10 mouse cellular contexts compared by ENCODE assay signal in genomic region chr10:98417807-98418743, GRCm38 (mm10).
A peak's percentile ranks its signal among the peaks of the same experiment; 100 is the strongest.
DNase-seq lines count a peak whose midpoint lies in the region; ATAC-seq and TF ChIP-seq lines count a peak whose summit lies in the region.
"Had no signal": no experiment of that assay in that cellular context is flagged by ENCODE, and none has a peak within 500 bp of the region (broad histone marks: within the 10 kb centered on the region; RNA-seq: fewer than 3 reads in every experiment).

No protein-coding gene starts in this region.

- peak; percentile 26 for DNase-seq in embryo, embryonic 10 days (ENCODE audit: low spot score)
- no peak for DNase-seq in embryo, embryonic 9.5 days (ENCODE audit: extremely low spot score)
- DNase-seq in brain, embryonic 14.5 days (ENCODE audit: low read depth): peak; percentile 76
- peak; percentile 58 for DNase-seq in forebrain, embryonic 14.5 days (ENCODE audit: low spot score)
- DNase-seq in lung, adult 2 months: no peak
- no peak for DNase-seq in c-Kit-positive CD71-positive TER-119-positive erythroid progenitor cells, embryonic 14.5 days (ENCODE audit: low spot score)
- DNase-seq: adrenal gland, postnatal 10 days had no signal

- H3K4me1 ChIP-seq in forebrain, embryonic 14.5 days (ENCODE audit: control insufficient read depth, insufficient read depth, low read length): no peaks in the 10 kb centered on the region
- H3K4me1 ChIP-seq in midbrain, embryonic 16.5 days (ENCODE audit: control insufficient read depth, insufficient read depth, low read length): peaks cover 5% of the 10 kb centered on the region; the same call in 1 of the 2 replicates
- no peaks in the 10 kb centered on the region for H3K4me1 ChIP-seq in lung, adult 2 months (ENCODE audit: control insufficient read depth, insufficient read depth, low read length)
- H3K4me1 ChIP-seq: kidney, embryonic 15.5 days had no signal

- no peaks in the 10 kb centered on the region for H3K36me3 ChIP-seq in forebrain, embryonic 14.5 days (ENCODE audit: control insufficient read depth, insufficient read depth, low read length)
- no peaks in the 10 kb centered on the region for H3K36me3 ChIP-seq in midbrain, embryonic 16.5 days (ENCODE audit: control insufficient read depth, insufficient read depth, low read length)
- H3K36me3 ChIP-seq: kidney, embryonic 15.5 days had no signal

- TF ChIP-seq CTCF in brain, embryonic 14.5 days (IDR thresholded peaks at IDR 0.05; ENCODE audit: borderline replicate concordance, extremely low read depth, insufficient read depth, insufficient read length): no peak
- TF ChIP-seq CTCF in lung, adult 2 months (IDR thresholded peaks at IDR 0.05; ENCODE audit: insufficient read depth, low read length): no peak

- no peaks in the 10 kb centered on the region for H3K27me3 ChIP-seq in forebrain, embryonic 14.5 days (replicated peaks; ENCODE audit: control insufficient read depth, insufficient read depth, low read length)
- no peaks in the 10 kb centered on the region for H3K27me3 ChIP-seq in midbrain, embryonic 16.5 days (ENCODE audit: control insufficient read depth, insufficient read depth, low read depth, low read length)
- H3K27me3 ChIP-seq: kidney, embryonic 15.5 days had no signal

- no peak overlapping the region for H3K9ac ChIP-seq in forebrain, embryonic 14.5 days (ENCODE audit: low read length)
- no peak overlapping the region for H3K9ac ChIP-seq in midbrain, embryonic 16.5 days (ENCODE audit: low read depth, low read length)
- H3K9ac ChIP-seq: kidney, embryonic 15.5 days had no signal

- no peak overlapping the region for H3K4me3 ChIP-seq in forebrain, embryonic 14.5 days (ENCODE audit: low read depth, low read length)
- no peak overlapping the region for H3K4me3 ChIP-seq in midbrain, embryonic 16.5 days (ENCODE audit: low read depth, low read length)
- no peak overlapping the region for H3K4me3 ChIP-seq in lung, adult 2 months (replicated peaks; ENCODE audit: extremely low read depth, low read depth, low read length)
- H3K4me3 ChIP-seq: kidney, embryonic 15.5 days had no signal

- no peak overlapping the region for H3K27ac ChIP-seq in forebrain, embryonic 14.5 days (ENCODE audit: low read depth, low read length)
- no peak overlapping the region for H3K27ac ChIP-seq in midbrain, embryonic 16.5 days (ENCODE audit: low read length)
- H3K27ac ChIP-seq: kidney, embryonic 15.5 days had no signal

- 66% methylated on average over 16 of the region's 17 CpGs for WGBS in forebrain, embryonic 14.5 days
- WGBS in midbrain, embryonic 16.5 days: 48% methylated on average over 16 of the region's 17 CpGs
- 64% methylated on average over 16 of the region's 17 CpGs for whole genome bisulfite sequencing in lung, adult 2 months

- peak; percentile 92 for ATAC-seq in forebrain, embryonic 14.5 days
- peak; percentile 66; the same call in 1 of the 2 replicates for ATAC-seq in midbrain, embryonic 16.5 days
- no peak for ATAC-seq in megakaryocyte progenitor cell, adult 5-6 weeks (replicated peaks; ENCODE audit: poor library complexity)

- H3K9me3 ChIP-seq in forebrain, embryonic 14.5 days (replicated peaks; ENCODE audit: control insufficient read depth, low read length): no peaks in the 10 kb centered on the region
- H3K9me3 ChIP-seq in midbrain, embryonic 16.5 days (replicated peaks; ENCODE audit: control insufficient read depth, low read length, poor library complexity, severe bottlenecking): no peaks in the 10 kb centered on the region
- H3K9me3 ChIP-seq: kidney, embryonic 15.5 days had no signal

- TF ChIP-seq POLR2A in brain, embryonic 14.5 days (IDR thresholded peaks at IDR 0.05; ENCODE audit: borderline replicate concordance, extremely low read depth, insufficient read depth, insufficient read length, poor library complexity, severe bottlenecking): no peak
- no peak for TF ChIP-seq POLR2A in lung, adult 2 months (IDR thresholded peaks at IDR 0.05; ENCODE audit: borderline replicate concordance, extremely low read depth, low read depth, low read length)

- no peak overlapping the region for H3K4me2 ChIP-seq in forebrain, embryonic 14.5 days (ENCODE audit: low read length)
- H3K4me2 ChIP-seq in midbrain, embryonic 16.5 days (ENCODE audit: low read length): no peak overlapping the region
- H3K4me2 ChIP-seq: kidney, embryonic 15.5 days had no signal

Comparison
In these comparisons a context has a peak if more than half of its experiments do, and no peak if none do; other contexts are left out.
1. DNase-seq: peak in embryo, embryonic 10 days (single experiment), brain, embryonic 14.5 days (single experiment) and forebrain, embryonic 14.5 days (single experiment); none in embryo, embryonic 9.5 days (single experiment), lung, adult 2 months (single experiment) and c-Kit-positive CD71-positive TER-119-positive erythroid progenitor cells, embryonic 14.5 days (single experiment).